Mouse (Mus musculus): ENCODE measurements around the gene Vmn1r225. TPM values are rescaled to one million over a fixed set of nuclear protein-coding genes. Genes with fewer than 3 reads are reported as not detected.
"Not testable (repeated sequence)": the region's sequence is repeated elsewhere in the genome, so short reads cannot be mapped to it uniquely, and the experiment has no call there.

Gene Vmn1r225
- polyA plus RNA-seq (2015; fragmentation: Nextera tagmentation; extraction: Ambion mirVana): not detected in 2 replicates

DNA sequence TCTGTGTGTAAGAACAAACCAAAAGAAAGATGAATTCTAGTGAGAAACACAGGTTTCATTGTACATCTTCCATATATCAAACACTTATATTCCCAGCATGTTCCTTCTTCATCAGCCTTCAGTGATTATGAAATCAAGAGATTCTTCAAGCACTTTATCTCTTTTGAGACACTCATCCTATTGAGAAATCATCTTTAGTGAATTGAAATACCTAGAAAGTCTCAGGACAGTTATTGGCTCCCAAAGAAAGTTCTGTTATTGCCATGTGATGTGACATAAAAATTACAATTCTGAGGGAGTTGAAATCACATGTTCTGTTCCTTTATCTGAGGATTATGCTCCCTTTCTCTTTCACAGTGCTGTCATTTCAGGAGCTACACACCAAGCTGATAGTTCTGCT is at the start of gene Vmn1r225:
TSS of gene Vmn1r225 (plus strand) at position 301 of the 400 bp plus-strand sequence.
- Histone ChIP-seq H3K36me3 (ENCODE audit: control insufficient read depth, insufficient read depth) (no peaks in the 10 kb centered on the region), H3K4me3 (ENCODE audit: low read length) (no peak within 1 kb of the TSS), H3K27me3 (ENCODE audit: control insufficient read depth, insufficient read depth, low read length) (no peaks in the 10 kb centered on the region), H3K9me3 (replicated peaks; ENCODE audit: control insufficient read depth, low read length) (0 out of 2 replicates have a peak, but pooled peaks cover 5% of the 10 kb centered on the region), H3K4me1 (ENCODE audit: control insufficient read depth, insufficient read depth, low read length) (no peaks in the 10 kb centered on the region), H3K27ac (ENCODE audit: low read length) (no peak within 1 kb of the TSS), H3K9ac (ENCODE audit: low read length) (no peak within 1 kb of the TSS), H3K4me2 (ENCODE audit: low read depth, low read length) (no peak within 1 kb of the TSS)
- no peak for ATAC-seq (replicated peaks; ENCODE audit: extremely low read depth, insufficient read depth, low FRiP score)

DNA sequence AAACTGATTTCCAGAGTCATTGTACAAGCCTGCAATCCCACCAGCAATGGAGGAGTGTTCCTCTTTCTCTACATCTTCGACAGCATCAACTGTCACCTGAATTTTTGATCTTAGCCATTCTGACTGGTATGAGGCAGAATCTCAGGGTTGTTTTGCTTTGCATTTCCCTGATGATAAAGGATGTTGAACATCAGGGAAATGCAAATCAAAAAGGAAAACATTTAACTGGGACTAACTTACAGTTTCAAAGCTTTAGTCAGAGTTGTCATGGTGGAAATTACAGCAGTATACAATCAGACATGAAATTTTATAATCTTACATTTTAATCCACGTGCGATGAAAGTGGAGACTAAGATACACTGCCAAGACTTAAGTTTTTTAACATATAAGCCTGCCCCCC is 24.6 kb upstream of the Vmn1r225 start:
- H3K4me3 ChIP-seq (ENCODE audit: low read length): no peak overlapping the region
- H3K9ac ChIP-seq (ENCODE audit: low read length): no peak overlapping the region
- H3K27ac ChIP-seq (ENCODE audit: low read length): no peak overlapping the region
- no peak overlapping the region for H3K4me2 ChIP-seq (ENCODE audit: low read depth, low read length)
- 60% methylated on average over 3 of the region's 3 CpGs for WGBS
- ATAC-seq (replicated peaks; ENCODE audit: extremely low read depth, insufficient read depth, low FRiP score): no peak
- no peaks in the 10 kb centered on the region for H3K36me3 ChIP-seq (ENCODE audit: control insufficient read depth, insufficient read depth)
- H3K27me3 ChIP-seq (ENCODE audit: control insufficient read depth, insufficient read depth, low read length): no peaks in the 10 kb centered on the region
- H3K4me1 ChIP-seq (ENCODE audit: control insufficient read depth, insufficient read depth, low read length): no peaks in the 10 kb centered on the region
- H3K9me3 ChIP-seq (replicated peaks; ENCODE audit: control insufficient read depth, low read length): no peaks in the 10 kb centered on the region; the same call in 1 of the 2 replicates

DNA sequence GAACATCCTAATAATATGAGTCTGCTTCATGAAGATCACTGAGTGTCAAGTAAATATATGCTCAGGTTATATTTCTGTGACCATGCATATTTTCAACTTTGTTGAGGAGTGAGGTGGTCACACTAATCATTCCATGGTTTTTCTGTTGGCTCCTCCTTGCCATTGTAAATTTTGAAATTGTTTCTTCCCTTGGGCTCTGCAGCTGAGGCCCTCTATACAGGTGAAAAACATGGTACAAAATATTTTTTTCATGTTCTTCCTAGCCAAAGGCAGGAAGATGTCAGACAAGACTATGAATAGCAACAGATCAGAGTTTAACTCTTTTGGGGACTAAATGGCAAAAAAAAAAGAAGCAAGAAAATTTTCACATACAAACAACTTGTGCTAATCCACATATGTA is 16.7 kb upstream of the Vmn1r225 start, which contains the start of gene Vmn2r108:
TSS of gene Vmn2r108 (minus strand) at position 101 of the 400 bp plus-strand sequence.
- Histone ChIP-seq H3K9ac (ENCODE audit: low read length) (no peak within 1 kb of the TSS), H3K27ac (ENCODE audit: low read length) (no peak within 1 kb of the TSS), H3K9me3 (replicated peaks; ENCODE audit: control insufficient read depth, low read length) (peaks cover 3% of the 10 kb centered on the region; the same call in 1 of the 2 replicates), H3K4me3 (ENCODE audit: low read length) (no peak within 1 kb of the TSS), H3K4me1 (ENCODE audit: control insufficient read depth, insufficient read depth, low read length) (no peaks in the 10 kb centered on the region), H3K4me2 (ENCODE audit: low read depth, low read length) (no peak within 1 kb of the TSS), H3K36me3 (ENCODE audit: control insufficient read depth, insufficient read depth) (no peaks in the 10 kb centered on the region), H3K27me3 (ENCODE audit: control insufficient read depth, insufficient read depth, low read length) (no peaks in the 10 kb centered on the region)
- ATAC-seq (replicated peaks; ENCODE audit: extremely low read depth, insufficient read depth, low FRiP score): no peak

DNA sequence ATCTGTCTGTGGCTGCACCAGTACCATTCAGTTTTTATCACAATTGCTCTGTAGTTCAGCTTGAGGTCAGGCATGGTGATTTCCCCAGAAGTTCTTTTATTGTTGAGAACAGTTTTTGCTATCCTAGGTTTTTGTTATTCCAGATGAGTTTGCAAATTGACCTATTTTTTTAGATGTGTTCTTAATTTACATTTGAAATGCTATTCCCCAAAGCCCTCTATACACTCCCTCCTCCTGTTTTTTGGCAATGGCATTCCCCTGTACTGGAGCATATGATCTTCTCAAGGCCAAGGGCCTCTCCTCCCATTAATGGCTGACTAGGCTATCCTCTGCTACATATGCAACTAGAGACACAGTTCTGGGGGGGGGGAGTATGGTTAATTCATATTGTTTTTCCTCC is 10.3 kb downstream of the Vmn1r225 start:
- not testable (repeated sequence) for H3K4me2 ChIP-seq (ENCODE audit: low read depth, low read length); H3K9me3 ChIP-seq (replicated peaks; ENCODE audit: control insufficient read depth, low read length); H3K4me3 ChIP-seq (ENCODE audit: low read length); H3K36me3 ChIP-seq (ENCODE audit: control insufficient read depth, insufficient read depth); H3K9ac ChIP-seq (ENCODE audit: low read length); H3K27ac ChIP-seq (ENCODE audit: low read length); H3K4me1 ChIP-seq (ENCODE audit: control insufficient read depth, insufficient read depth, low read length); ATAC-seq (replicated peaks; ENCODE audit: extremely low read depth, insufficient read depth, low FRiP score); H3K27me3 ChIP-seq (ENCODE audit: control insufficient read depth, insufficient read depth, low read length)

Other genes with a start within 250 kb of the Vmn1r225 start
- not detected in 2 replicates for gene Vmn2r106, start 212.6 kb upstream of the Vmn1r225 start, polyA plus RNA-seq (2015; fragmentation: Nextera tagmentation; extraction: Ambion mirVana)
- not detected in 2 replicates for gene Vmn2r107, start 152.9 kb upstream of the Vmn1r225 start, polyA plus RNA-seq (2015; fragmentation: Nextera tagmentation; extraction: Ambion mirVana)
- gene Vmn1r224, start 84.0 kb upstream of the Vmn1r225 start, polyA plus RNA-seq (2015; fragmentation: Nextera tagmentation; extraction: Ambion mirVana): not detected in 2 replicates
- gene Vmn2r108, start 16.8 kb upstream of the Vmn1r225 start, polyA plus RNA-seq (2015; fragmentation: Nextera tagmentation; extraction: Ambion mirVana): not detected in 2 replicates
- not detected in 2 replicates for gene Vmn2r109, start 66.6 kb downstream of the Vmn1r225 start, polyA plus RNA-seq (2015; fragmentation: Nextera tagmentation; extraction: Ambion mirVana)
- gene Vmn2r110, start 98.3 kb downstream of the Vmn1r225 start, polyA plus RNA-seq (2015; fragmentation: Nextera tagmentation; extraction: Ambion mirVana): not detected in 2 replicates
- gene Fpr-rs3, start 126.7 kb downstream of the Vmn1r225 start, polyA plus RNA-seq (2015; fragmentation: Nextera tagmentation; extraction: Ambion mirVana): not detected in 2 replicates
- gene Vmn1r226, start 184.7 kb downstream of the Vmn1r225 start, polyA plus RNA-seq (2015; fragmentation: Nextera tagmentation; extraction: Ambion mirVana): not detected in 2 replicates
- not detected in 2 replicates for gene Vmn1r227, start 231.7 kb downstream of the Vmn1r225 start, polyA plus RNA-seq (2015; fragmentation: Nextera tagmentation; extraction: Ambion mirVana)